Mouse (Mus musculus): Measurements from ENCODE around the gene Nek9.

DNA sequence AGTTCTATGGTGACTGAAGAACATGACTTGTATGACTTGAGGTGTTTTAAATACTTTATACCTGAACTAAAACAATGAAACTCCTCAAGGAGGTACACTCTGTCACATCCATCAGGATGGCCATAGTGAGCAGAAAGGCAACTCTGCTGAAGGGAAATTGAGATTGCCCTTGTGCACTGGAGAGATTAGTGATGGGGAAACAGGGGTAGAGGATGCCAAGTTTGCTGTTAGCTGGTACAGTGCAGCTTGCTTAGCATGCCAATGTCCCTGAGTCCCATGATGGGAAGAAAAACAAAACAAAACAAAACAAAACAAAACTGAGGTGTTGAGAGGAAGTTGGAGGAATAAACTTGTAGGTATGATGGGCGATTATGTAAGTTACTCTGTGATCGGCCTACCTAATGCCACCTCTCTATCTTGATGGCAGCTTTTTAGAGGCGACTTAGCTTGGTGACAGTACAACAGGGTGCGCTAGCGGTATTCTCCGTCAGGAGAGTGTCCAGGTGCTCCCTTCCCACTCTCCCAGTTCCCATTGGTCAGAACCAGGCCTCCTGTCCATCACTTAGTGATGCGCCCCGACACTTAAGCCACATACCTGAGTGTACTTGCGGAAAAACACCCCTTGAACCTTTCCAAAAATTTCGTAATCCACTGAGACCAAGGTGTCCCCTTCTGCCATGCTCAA is 59.6 kb downstream of the Nek9 start:
- TF ChIP-seq CTCF (IDR thresholded peaks at IDR 0.05; ENCODE audit: low read depth, low read length) = no peak
- no peak for TF ChIP-seq POLR2A (IDR thresholded peaks at IDR 0.05; ENCODE audit: extremely low read depth, insufficient read depth, low read length)

Measured in liver, adult 2 months (tissue).